Mouse (Mus musculus) liver, postnatal 0 days (tissue): Measurements from ENCODE around the gene Pde4d.

Source experiments
- CTCF ChIP-seq: sonication (generic); IDR thresholded peaks from 2 replicates; pipeline ENCODE4 v1.5.1; 2016; ENCODE audit warnings: antibody characterized with exemption, low read depth
- EP300 ChIP-seq: IDR thresholded peaks from 2 replicates; pipeline ENCODE4 v1.6.1; 2016; ENCODE audit warnings: antibody characterized with exemption, low read depth, mild to moderate bottlenecking

DNA sequence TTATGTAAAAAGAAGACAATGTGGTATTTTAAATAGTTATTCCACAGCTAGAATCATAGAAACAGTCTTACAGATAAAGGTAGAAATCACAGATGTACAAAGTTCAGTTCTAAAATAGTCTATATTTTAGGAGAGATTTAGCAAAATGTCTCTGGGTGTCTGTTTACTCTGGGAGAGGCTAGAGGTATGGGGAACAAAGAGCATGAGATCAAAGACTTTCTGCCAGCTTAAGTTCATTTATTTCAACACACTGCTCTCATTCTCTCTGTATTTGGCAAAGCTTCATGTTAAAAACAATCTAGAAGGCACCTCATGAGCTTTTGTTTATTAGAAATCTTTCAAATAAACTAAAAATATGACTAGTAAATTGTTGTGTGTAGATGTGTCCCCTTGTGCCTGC, 1024.6 kb downstream of the Pde4d start:
- no peak for TF ChIP-seq CTCF
- no peak for TF ChIP-seq EP300
